Mouse (Mus musculus): ENCODE data around the gene Tkt.

- TF ChIP-seq POLR2A (IDR thresholded peaks at IDR 0.05; ENCODE audit: borderline replicate concordance, low read depth, low read length) (no peak), CTCF (IDR thresholded peaks at IDR 0.05; ENCODE audit: low read depth, low read length) (no peak)
Observed at GRCm38 (mm10) chr14:30529454-30529853, 18.7 kb upstream of the Tkt start.
